Mouse (Mus musculus) lung, postnatal 10 days (tissue): ENCODE measurements around the gene Gm42957.
"Not testable (repeated sequence)": the region's sequence is repeated elsewhere in the genome, so short reads cannot be mapped to it uniquely, and the experiment has no call there.

Experiments
- DNase-seq: peaks from one replicate; pipeline ENCODE4 v3.0.0; 2021

Gm42957 gene

DNA sequence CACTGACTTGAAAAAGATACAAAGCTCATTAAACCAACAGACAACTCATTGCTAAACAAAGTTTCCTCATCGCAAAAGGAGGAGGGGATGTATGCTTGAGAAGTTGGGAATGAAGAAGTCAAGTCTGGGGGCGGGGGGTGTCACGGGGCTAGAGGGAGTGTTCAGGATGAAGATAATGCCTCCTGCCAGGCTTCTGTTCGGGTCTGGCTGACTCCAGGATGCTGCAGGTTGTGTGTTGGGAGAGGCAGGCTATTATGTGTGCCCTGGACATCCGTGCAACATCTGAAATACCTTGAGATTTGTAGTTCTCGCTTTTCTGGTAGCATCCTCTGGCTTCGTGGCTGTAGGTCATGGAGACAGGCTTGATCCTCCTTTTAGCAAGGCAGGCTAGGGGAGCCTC, 43.2 kb downstream of the Gm42957 start:
- no peak for DNase-seq

DNA sequence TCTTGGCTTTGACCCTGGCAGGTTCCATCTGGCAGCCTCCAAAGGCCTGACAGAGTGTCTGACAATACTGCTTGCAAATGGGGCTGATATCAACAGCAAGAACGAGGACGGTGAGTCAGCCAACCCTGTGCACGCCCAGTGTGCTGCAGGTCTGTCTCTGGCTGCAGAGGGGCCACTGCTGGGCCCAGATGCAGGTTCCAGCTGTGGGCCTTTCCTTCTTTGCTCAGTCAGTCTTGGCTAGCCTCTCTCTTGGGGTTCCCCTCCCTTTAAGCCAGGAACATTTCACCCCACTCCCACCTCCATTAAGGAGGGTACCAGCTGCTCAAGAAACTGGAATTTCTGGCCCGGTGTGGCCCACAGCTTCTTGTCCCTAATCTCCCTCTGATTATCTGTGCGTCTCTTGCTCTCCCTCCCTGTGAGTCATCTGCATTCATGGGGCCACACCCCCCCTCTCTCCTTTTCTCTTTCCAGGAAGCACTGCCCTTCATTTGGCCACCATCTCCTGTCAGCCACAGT, 43.9 kb downstream of the Gm42957 start:
- DNase-seq: no peak

DNA sequence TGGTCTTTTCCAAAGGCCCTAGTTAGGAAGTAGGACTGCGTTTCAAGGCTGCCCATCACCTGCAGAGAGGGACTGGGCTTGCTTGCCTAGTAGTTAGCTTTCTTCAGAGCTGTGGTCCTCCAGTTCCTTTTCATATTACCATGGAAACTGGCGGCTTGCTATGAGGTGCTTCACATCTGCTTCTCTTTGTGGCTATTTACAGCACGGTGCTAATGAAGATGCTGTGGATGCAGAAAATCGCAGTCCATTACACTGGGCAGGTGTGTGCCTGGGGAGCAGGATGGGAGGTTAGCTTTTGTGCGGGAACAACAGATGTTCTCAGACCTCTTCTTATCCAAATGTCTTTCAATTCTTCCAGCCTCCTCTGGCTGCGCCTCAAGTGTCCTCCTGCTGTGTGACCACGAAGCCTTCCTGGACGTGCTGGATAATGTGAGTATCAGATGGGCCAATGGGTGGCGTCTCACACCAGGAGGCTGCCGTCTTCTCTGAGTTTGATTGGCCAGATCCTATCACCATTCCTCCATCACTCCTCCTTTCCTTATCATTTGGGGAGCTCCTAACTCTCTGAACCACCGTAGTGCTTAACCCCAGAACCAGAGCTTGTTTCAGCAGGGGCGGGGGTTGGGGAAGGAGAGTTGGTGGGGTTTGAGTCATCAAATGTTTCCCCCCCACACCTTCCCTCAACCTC, 45.1 kb downstream of the Gm42957 start:
- no peak for DNase-seq

DNA sequence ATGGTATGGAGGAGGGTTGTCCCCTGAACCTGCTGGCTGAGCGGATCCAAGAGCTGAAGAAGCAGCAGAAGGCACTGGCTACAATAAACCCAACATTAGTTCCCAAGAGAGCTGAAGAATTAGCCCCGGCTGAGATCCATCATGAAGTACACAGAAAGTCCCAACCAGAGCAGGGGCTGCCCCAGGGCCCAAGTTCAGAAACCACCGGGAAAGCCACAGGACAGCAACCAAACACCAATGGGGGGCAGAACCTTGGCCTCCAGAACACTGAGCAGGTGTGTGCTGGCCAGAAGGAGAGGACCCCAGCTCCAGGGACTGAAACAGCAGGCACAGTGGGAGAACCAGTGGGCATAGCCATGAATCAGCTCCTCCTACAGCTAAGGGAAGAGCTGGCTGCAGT, 48.2 kb downstream of the Gm42957 start:
- DNase-seq: no peak

DNA sequence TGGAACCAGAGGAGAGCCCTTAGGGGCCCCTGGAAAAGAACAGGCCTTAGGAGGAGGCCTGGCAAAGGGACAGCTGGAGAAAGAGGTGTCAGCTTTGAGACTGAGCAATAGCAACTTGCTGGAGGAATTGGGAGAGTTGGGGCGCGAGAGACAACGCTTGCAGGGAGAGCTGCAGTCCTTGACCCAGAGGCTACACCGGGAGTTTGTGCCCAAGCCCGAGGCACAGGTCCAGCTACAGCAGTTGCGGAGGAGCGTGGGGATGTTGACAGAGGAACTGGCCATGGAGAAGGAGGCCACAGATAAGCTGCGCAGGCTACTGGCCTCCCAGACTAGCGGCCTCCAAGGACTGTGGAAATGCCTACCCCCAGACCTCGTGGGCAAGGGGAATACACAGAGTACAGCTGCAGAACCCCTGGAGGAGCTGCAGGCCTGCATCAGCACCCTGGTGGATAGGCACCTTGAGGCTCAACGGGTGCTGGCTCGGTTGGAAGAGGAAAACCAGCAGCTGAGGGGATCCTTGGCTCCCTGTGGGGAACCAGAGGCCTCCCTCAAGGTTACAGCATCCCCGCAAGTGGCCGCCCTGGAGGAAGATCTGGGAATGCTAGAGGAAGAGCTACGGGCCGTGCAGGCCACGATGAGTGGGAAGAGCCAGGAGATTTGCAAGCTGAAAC, 49.0 kb downstream of the Gm42957 start:
- DNase-seq: no peak

DNA sequence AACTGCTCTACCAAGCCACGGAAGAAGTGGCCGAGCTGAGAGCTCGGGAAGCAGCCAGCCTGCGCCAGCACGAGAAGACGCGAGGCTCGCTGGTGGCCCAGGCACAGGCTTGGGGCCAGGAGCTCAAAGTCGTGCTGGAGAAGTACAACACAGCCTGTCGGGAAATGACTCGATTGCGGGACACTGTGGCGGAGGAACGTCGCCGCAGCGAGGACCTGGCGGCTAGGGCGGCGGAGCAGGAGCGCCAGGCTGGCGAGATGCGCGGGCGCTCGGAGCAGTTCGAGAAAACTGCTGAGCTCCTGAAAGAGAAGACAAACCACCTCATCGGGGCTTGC, 49.5 kb downstream of the Gm42957 start:
- DNase-seq: no peak

DNA sequence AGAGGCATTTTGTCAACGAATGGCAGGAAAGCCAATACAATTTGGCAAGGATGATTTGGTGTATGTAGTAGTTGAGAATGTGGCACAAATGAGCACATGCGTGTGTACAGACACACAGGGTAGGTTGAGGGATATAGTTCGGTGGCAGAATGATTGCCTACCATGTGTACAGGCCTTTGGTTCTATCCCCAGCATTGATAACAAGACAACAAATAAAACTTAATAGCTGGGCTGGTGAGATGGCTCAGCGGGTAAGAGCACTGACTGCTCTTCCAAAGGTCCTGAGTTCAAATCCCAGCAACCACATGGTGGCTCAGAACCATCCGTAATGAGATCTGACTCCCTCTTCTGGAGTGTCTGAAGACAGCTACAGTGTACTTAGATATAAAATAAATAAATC, 50.8 kb downstream of the Gm42957 start:
- not testable (repeated sequence) for DNase-seq

DNA sequence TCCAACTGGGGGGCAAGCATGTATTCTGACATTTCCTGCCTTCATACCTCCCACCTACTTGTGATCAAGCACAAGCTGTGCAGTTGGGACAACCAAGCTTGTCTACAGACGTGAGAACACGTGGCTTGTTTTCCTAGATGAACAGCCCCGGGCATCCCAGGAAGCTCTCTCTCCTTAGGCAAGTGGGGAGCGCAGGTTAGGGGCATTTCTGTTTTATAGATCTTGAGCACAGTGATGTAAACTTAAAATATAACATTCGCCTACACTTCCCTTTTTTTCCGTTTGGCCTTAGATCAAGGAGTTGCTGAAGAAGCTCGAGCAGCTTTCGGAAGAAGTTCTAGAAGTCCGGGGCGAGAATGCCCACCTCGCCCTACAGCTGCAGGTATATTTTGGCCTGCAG, 53.6 kb downstream of the Gm42957 start:
- no peak for DNase-seq

DNA sequence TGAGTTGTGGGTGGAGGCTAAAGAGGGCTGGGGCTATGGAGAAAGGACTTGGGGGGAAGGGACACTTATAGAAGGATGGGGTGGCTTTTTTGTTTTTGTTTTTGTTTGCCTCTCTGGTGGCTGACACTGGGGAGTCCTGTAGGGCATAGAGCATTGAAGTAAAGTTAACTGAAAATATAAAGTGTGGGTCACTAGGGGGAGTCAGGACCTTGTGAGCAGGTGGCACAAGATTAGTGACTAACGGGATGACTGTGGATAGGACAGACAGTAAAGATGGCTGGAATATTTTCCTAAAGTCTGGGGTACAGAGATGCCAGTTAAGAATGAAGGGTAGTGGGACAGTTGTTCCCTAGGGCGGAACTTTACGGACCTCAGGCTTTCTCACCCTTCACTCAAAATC, 55.0 kb downstream of the Gm42957 start:
- DNase-seq: no peak

DNA sequence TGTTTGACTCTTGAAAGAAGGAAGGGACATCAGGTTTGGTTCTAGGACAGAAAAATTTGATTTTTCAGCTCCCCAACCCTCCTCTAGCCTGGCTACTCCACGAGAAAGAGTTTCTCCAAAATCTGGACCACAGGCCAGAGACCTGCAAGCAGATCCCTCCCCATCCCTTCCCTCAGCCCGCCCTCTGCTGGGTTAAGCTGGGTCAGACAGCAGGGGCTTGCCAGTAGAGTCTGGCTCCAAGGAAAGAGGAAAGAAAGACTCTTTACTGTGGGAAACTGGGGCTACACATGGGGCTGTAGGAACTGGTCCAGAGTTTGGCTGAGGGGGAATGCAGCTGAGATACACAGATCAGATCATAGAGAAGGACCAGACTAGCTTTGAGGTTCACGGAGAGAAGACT, 57.2 kb downstream of the Gm42957 start:
- DNase-seq: peak; percentile 81

DNA sequence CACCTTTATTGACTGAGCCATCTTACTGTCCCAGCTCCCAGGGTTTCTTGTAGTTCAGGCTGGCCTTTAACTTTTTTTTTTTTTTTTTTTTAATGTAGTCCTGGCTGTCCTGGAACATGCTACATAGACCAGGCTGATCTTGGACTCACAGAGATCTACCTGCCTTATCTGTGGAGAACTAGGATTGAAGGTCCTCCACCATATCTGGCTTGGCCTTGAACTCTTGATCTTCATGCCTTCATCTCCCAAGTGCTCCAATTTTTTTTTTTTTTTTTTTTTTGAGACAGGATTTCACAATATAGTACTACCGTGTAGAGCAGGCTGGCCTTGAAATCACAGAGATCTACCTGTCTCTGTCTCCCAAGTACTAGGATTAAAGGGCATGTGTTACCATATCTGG, 58.3 kb downstream of the Gm42957 start:
- DNase-seq: no peak

DNA sequence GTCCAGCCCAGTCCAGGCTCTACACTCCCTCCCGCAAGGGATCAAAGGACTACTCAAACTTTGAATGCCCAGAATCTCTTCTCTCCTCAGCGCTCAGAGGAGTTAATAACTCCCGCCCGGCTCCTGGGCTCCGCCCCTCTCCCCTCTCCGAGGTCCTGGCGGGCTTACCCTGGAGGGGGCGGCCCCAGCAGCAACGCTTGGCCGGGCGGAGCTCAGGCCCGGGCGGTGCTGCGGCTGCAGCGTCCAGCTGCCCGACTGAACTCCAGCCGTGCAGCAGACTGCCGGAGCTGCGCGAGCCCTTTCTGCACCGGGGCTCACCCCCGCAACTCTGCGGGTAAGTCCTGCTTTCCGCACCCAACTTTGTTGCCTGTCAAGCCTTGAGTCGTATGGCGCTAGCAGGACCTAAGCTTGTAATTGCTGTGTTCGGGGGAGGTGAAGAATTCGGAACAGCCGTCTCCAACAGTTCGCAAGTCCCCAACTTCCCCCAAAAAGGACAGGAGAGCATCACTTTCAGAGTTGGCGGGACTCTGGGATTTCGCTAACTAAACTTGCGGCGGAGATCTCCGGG, 61.0 kb downstream of the Gm42957 start, which contains the start of gene Pias3:
Gene Pias3 (plus strand): TSS at position 187 of the 568 bp plus-strand sequence.
- peak; percentile 95 for DNase-seq

DNA sequence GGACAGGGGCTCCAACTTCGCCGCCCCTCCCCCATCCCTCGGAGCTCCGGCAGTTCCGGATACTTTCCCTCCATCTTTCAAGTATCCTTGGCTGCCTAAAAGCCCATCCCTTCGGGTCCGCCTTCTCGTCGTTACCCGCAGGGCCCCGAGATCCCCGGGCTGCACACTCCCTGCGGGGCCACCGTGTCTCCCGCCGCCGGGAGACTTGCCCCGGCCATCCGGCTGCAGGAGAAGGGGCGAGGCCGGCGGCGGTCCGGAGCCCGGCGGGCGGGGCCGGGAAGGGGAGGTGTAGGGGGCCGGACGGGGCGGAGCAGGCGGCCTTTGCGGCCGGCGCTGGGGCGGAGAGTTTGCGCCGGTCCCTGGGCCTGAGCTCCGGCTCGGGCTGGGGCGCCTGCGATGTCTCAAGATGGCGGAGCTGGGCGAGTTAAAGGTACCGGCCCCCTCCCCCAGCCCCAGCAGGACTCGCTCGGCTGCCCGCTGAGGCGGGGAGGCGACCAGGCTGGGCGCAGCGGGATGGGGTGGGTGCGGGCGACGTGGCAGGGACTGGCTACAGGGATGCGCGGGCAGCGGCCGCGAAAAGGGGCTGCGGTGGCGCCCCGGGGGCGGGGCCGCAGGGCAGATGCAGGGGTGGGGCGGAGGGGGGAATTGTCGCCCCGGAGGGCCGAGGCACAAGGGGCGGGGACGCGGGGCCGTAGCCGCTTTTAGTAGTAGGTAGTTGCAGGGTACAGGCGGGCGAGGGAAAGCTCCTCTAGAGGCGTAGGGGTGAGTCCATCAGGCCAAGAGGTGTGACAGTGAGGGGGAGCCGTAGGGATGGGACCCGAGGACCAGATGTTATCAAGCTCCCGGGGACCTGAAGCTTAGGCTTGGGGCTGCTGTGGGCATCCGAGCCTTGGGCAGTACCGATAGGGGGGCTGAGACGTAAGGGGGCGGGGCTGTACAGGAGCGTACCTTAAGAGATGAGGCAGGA, 61.8 kb downstream of the Gm42957 start:
- peak; percentile 95 for DNase-seq

DNA sequence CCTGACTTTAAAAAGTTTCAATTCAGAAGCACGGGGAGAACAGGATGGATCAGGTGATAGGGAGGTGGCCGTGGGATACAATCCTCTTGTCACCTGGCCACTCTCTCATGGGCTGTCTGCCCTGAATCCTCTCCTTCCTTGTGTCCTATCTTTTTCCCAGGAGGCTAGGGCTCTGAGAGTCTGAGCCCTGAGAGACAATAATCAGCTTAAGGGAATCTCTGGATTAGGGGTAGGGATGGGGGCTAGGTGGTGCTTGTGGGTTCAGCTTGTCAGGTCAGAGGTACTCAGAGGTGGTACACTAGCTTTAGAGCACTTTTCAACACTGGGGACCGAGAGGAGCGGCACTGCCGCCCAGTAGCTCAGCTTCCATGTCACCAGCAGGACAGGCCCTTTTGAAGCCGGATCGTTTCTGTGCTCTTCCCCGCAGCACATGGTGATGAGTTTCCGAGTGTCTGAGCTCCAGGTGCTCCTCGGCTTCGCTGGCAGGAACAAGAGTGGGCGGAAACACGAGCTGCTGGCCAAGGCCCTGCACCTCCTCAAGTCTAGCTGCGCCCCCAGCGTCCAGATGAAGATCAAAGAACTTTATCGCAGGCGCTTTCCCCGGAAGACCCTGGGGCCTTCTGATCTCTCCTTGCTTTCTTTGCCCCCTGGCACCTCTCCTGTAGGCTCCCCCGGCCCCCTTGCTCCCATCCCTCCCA, 63.9 kb downstream of the Gm42957 start:
- no peak for DNase-seq

DNA sequence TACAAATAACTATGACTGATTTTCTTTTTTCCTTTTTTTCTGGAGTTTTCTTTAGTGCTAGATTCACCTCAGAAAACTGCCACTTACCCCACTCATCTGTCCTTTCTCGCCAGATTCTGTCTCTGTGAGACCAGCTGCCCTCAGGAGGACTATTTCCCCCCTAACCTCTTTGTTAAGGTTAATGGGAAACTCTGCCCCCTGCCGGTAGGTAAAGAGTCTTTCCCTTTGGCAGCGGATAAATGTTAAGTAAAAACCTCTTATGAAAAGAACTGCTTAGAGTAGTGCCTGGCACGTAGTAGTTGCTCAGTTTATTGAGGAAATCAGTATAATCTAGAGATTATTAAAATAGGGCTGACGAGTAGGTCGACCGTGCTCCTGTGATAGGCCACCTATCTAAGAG, 65.1 kb downstream of the Gm42957 start:
- peak; percentile 46 for DNase-seq

DNA sequence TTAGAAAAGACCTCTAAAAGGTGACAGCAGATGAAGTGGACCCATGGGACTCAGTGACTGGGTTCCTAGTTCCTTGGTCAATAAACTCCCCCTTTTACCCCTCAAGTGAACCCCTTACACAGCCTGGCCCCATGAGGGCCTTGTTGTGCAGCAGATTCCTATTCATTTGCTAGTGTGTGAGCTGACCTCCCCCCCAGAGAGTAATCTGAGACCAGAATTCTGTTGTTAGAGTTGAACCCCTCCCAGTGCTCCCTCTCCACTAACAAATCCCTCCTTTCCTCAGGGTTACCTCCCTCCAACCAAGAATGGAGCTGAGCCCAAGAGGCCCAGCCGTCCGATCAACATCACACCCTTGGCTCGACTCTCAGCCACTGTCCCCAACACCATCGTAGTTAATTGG, 65.7 kb downstream of the Gm42957 start:
- DNase-seq: no peak
